Mouse (Mus musculus): ENCODE data around the gene Slc43a2. TPM values are rescaled to one million over a fixed set of nuclear protein-coding genes. Genes with fewer than 3 reads are reported as not detected.

Gene Slc43a2
- total and polyA plus RNA-seq, 3 experiments, result 4.2 to 11.5 (median 7.5) TPM

DNA sequence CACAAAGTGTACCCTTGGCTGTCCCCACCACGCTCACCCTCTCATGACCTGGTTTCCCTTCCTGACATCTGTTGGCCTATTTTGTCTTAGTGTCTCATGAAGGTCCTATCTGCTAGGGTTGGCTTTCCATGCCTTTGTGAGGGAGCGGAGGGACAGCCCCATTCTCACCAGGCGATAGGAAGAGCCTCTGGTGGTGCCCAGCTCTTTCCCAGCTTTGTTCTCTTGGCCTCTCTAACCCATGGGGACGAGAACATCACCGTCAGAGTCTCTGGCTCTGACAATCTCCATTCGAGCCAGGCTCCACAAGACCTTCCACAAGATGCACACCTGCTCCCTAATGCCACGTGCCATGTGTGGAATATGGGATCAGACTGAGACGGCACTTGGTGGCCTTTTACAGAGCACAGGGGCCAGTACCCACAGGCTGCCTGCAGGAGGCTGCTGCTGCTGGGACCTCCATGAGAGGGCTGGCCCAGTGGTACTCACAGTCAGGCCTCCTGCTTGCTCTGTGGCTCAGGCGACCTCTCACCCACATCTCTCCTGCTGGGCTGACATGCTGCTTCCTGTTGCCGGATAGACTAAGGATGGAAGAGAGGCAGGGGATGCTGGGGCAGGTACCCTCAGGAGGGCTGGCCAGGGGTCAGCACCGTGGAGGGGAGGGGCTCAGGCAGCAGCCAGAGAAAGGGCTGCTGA lies 6.1 kb downstream of the Slc43a2 start:
- Histone ChIP-seq H3K4me1 (ENCODE audit: insufficient read depth, low read depth, low read length) (peaks cover 64% of the 10 kb centered on the region), H3K9me3 (replicated peaks) (no peaks in the 10 kb centered on the region), H3K27me3 (ENCODE audit: insufficient read depth, low read length) (no peaks in the 10 kb centered on the region), H3K36me3 (replicated peaks) (peaks cover 62% of the 10 kb centered on the region), H3K4me3 (ENCODE audit: low read depth, low read length) (no peak overlapping the region)
- DNase-seq (ENCODE audit: low spot score), result no peak
- TF ChIP-seq POLR2AphosphoS5 (IDR thresholded peaks at IDR 0.05; ENCODE audit: insufficient replicate concordance, low read depth, low read length) (no peak), GATA2 (IDR thresholded peaks at IDR 0.05; ENCODE audit: borderline replicate concordance, low read depth, low read length) (no peak), GATA1 (IDR thresholded peaks at IDR 0.05; ENCODE audit: borderline replicate concordance, low read length) (no peak), TAL1 (conservative IDR thresholded peaks at IDR 0.05; ENCODE audit: low read depth, low read length) (no peak), CTCF (IDR thresholded peaks at IDR 0.05; ENCODE audit: low read depth, low read length) (no peak)
- no peak for ATAC-seq (ENCODE audit: extremely low read depth, insufficient number of reproducible peaks, low FRiP score, poor library complexity, severe bottlenecking)

DNA sequence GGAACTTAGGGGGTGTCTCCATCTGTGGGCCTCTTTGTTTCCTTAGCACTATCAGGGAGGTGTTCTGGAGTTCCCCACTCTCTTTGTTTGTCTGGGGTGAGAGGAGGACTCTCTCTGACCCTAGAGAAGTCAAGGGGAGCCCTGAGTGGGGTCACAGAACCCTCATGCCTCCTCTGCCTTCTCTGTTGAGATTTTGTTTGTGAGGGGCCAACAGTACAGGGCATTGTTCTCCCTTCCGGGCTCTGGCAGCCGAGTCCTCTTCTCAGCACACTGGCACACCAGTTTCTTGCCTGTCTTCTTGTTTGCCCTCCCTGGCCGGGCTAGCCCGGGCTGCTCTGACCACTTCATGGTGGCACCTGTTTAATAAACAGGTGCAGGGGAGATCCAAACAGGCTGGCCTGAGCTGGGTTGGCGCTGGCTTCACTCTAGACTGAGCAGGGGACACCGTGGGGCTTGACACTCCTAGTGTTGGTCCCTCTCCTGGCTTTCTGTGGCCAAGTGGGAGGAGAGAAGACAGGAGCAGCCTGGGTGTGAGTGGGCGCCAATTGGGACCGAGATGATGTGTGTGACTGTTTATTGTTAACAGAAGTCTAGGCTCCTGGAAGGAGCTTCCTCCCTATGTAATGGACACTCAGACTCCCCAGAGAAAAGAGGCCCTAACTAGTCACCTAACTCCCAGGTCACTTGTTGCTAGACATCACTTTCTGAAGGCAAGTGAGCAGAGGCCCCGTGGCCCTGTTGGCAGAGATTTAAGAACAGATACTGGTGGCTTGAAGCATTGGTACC lies 6.9 kb downstream of the Slc43a2 start:
- peaks cover 56% of the 10 kb centered on the region for H3K4me1 ChIP-seq (ENCODE audit: insufficient read depth, low read depth, low read length)
- peaks cover 68% of the 10 kb centered on the region for H3K36me3 ChIP-seq (replicated peaks)
- ATAC-seq (ENCODE audit: extremely low read depth, insufficient number of reproducible peaks, low FRiP score, poor library complexity, severe bottlenecking) (no peak), DNase-seq (ENCODE audit: low spot score) (no peak)
- TF ChIP-seq CTCF (IDR thresholded peaks at IDR 0.05; ENCODE audit: low read depth, low read length) (no peak), TAL1 (conservative IDR thresholded peaks at IDR 0.05; ENCODE audit: low read depth, low read length) (no peak), GATA1 (IDR thresholded peaks at IDR 0.05; ENCODE audit: borderline replicate concordance, low read length) (no peak), POLR2AphosphoS5 (IDR thresholded peaks at IDR 0.05; ENCODE audit: insufficient replicate concordance, low read depth, low read length) (no peak), GATA2 (IDR thresholded peaks at IDR 0.05; ENCODE audit: borderline replicate concordance, low read depth, low read length) (no peak)
- no peak overlapping the region for H3K4me3 ChIP-seq (ENCODE audit: low read depth, low read length)
- H3K27me3 ChIP-seq (ENCODE audit: insufficient read depth, low read length), result no peaks in the 10 kb centered on the region
- no peaks in the 10 kb centered on the region for H3K9me3 ChIP-seq (replicated peaks)

DNA sequence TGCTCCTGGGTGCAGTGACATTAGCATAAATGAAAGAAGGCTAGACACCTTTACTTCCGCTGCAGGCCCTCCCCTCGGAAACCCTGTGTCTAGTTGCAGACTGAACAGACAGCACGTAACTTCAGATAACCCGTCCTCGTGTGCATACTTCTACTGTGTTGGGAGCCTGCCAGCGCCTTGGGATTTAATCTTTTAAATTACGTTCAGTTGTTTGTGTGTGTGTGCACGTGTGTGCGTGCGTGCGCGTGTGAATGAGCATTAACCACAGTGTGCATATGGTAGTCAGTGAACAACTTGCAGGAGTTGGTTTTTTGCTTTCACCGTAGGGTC lies 7.4 kb downstream of the Slc43a2 start:
- Histone ChIP-seq H3K4me1 (ENCODE audit: insufficient read depth, low read depth, low read length) (peaks cover 51% of the 10 kb centered on the region), H3K4me3 (ENCODE audit: low read depth, low read length) (no peak overlapping the region), H3K36me3 (replicated peaks) (peaks cover 70% of the 10 kb centered on the region), H3K9me3 (replicated peaks) (no peaks in the 10 kb centered on the region), H3K27me3 (ENCODE audit: insufficient read depth, low read length) (no peaks in the 10 kb centered on the region)
- ATAC-seq (ENCODE audit: extremely low read depth, insufficient number of reproducible peaks, low FRiP score, poor library complexity, severe bottlenecking) (no peak), DNase-seq (ENCODE audit: low spot score) (no peak)
- no peak for TF ChIP-seq CTCF (IDR thresholded peaks at IDR 0.05; ENCODE audit: low read depth, low read length)
- TF ChIP-seq TAL1 (conservative IDR thresholded peaks at IDR 0.05; ENCODE audit: low read depth, low read length), result no peak
- TF ChIP-seq GATA1 (IDR thresholded peaks at IDR 0.05; ENCODE audit: borderline replicate concordance, low read length), result no peak
- no peak for TF ChIP-seq GATA2 (IDR thresholded peaks at IDR 0.05; ENCODE audit: borderline replicate concordance, low read depth, low read length)
- no peak for TF ChIP-seq POLR2AphosphoS5 (IDR thresholded peaks at IDR 0.05; ENCODE audit: insufficient replicate concordance, low read depth, low read length)

DNA sequence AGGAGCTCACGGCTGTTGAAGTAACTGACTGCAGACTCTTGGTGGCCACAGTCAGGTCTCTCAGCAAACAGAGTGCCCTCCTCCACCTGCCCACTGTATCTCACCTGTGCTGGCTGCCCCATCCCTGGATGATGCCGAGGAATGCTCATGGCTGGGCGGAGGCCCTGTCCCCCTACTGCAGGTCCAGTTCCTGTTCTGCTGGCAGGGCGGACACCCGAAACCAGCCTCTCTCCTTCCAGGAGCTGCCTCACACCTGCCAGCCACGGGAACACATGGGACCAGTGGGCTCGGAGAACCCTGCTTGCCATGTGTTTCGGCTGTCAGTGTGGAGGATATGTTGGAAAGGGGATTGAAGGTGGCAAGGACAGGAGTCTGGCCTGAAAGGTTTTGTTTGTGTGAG lies 8.7 kb downstream of the Slc43a2 start:
- TF ChIP-seq GATA1 (IDR thresholded peaks at IDR 0.05; ENCODE audit: borderline replicate concordance, low read length) (no peak), TAL1 (conservative IDR thresholded peaks at IDR 0.05; ENCODE audit: low read depth, low read length) (no peak), POLR2AphosphoS5 (IDR thresholded peaks at IDR 0.05; ENCODE audit: insufficient replicate concordance, low read depth, low read length) (no peak)
- DNase-seq (ENCODE audit: low spot score) (no peak), ATAC-seq (ENCODE audit: extremely low read depth, insufficient number of reproducible peaks, low FRiP score, poor library complexity, severe bottlenecking) (no peak)
- no peaks in the 10 kb centered on the region for H3K9me3 ChIP-seq (replicated peaks)
- no peaks in the 10 kb centered on the region for H3K27me3 ChIP-seq (ENCODE audit: insufficient read depth, low read length)
- no peak overlapping the region for H3K4me3 ChIP-seq (ENCODE audit: low read depth, low read length)
- peaks cover 46% of the 10 kb centered on the region for H3K4me1 ChIP-seq (ENCODE audit: insufficient read depth, low read depth, low read length)
- H3K36me3 ChIP-seq (replicated peaks), result peaks cover 79% of the 10 kb centered on the region

DNA sequence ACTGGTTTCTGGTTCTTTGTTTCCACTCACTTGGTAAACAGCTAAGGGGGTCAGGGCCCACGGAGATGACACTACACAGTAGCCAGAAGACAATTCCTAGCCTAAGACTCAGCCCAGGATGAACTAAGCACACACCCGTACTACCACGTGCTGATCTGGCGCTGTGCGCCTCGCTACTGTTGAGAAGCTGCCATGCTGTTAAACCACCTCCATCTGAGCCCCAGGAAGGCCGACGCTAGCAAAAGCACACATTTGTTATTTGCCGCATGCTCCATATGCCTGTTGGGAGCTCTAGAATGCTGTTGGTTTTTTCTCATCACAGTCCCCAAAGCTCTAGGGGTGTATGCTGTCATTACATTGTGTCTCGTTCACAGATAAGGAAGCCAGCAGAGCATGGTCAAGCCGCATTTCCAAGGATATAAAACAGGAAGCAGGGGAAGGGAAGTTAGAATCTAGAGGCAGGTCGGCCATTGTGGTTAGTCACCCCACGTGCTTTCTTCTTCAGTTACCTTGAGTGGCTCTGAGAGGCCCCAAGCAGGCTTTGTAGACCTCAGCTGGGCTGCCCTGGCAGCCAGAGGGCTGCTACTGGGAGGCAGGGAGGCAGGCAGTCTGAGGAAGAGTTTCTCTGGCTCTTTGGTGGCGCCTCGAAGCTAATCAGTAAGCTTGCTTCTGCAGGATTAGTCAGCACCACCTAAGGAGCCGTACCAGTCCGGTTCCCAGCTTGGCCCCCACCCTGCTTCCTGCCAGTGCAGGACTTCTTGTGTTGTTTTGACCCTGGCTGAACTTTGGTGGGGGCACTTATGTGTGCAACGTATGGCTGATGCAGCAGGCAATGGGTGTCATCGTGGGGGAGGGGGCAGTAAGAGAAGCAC lies 9.5 kb downstream of the Slc43a2 start:
- Histone ChIP-seq H3K27me3 (ENCODE audit: insufficient read depth, low read length) (no peaks in the 10 kb centered on the region), H3K4me3 (ENCODE audit: low read depth, low read length) (no peak overlapping the region; the same call in 1 of the 2 replicates), H3K4me1 (ENCODE audit: insufficient read depth, low read depth, low read length) (peaks cover 46% of the 10 kb centered on the region), H3K9me3 (replicated peaks) (no peaks in the 10 kb centered on the region), H3K36me3 (replicated peaks) (peaks cover 83% of the 10 kb centered on the region)
- TF ChIP-seq CTCF (IDR thresholded peaks at IDR 0.05; ENCODE audit: low read depth, low read length) (no peak), GATA1 (IDR thresholded peaks at IDR 0.05; ENCODE audit: borderline replicate concordance, low read length) (no peak), TAL1 (conservative IDR thresholded peaks at IDR 0.05; ENCODE audit: low read depth, low read length) (no peak), GATA2 (IDR thresholded peaks at IDR 0.05; ENCODE audit: borderline replicate concordance, low read depth, low read length) (no peak), POLR2AphosphoS5 (IDR thresholded peaks at IDR 0.05; ENCODE audit: insufficient replicate concordance, low read depth, low read length) (no peak)
- no peak for ATAC-seq (ENCODE audit: extremely low read depth, insufficient number of reproducible peaks, low FRiP score, poor library complexity, severe bottlenecking)
- peak; percentile 42 for DNase-seq (ENCODE audit: low spot score)

DNA sequence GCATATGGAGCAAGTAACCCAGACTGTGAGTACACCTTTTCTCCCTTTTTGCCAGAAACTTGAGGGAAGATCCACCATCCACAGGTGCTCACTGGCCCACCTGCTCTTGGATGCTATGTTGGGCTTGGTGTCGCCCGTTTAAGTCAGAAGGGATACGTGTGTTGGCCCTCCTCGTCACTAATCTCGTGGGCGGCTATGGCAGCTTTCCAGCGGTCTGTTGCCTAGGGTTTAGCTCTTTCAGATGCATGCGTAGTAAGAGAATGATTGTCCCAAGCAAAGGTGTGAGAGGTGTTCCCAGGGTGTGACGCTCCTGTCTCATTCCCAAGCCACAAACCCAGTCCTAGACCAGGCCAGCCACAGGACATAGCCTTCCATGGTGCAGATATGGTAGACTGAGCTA lies 13.2 kb downstream of the Slc43a2 start:
- H3K4me1 ChIP-seq (ENCODE audit: insufficient read depth, low read depth, low read length), result peaks cover 37% of the 10 kb centered on the region
- ATAC-seq (ENCODE audit: extremely low read depth, insufficient number of reproducible peaks, low FRiP score, poor library complexity, severe bottlenecking), result no peak
- TF ChIP-seq GATA1 (IDR thresholded peaks at IDR 0.05; ENCODE audit: borderline replicate concordance, low read length) (no peak), CTCF (IDR thresholded peaks at IDR 0.05; ENCODE audit: low read depth, low read length) (no peak), POLR2AphosphoS5 (IDR thresholded peaks at IDR 0.05; ENCODE audit: insufficient replicate concordance, low read depth, low read length) (no peak), TAL1 (conservative IDR thresholded peaks at IDR 0.05; ENCODE audit: low read depth, low read length) (no peak), GATA2 (IDR thresholded peaks at IDR 0.05; ENCODE audit: borderline replicate concordance, low read depth, low read length) (no peak)
- DNase-seq (ENCODE audit: low spot score), result no peak
- H3K9me3 ChIP-seq (replicated peaks), result no peaks in the 10 kb centered on the region
- peaks cover 76% of the 10 kb centered on the region for H3K36me3 ChIP-seq (replicated peaks)
- no peaks in the 10 kb centered on the region for H3K27me3 ChIP-seq (ENCODE audit: insufficient read depth, low read length)
- no peak overlapping the region for H3K4me3 ChIP-seq (ENCODE audit: low read depth, low read length)

Data from G1E (cell line).